Mouse (Mus musculus): Measurements from ENCODE around the gene Bcl2l14. TPM values are rescaled to one million over a fixed set of nuclear protein-coding genes. Genes with fewer than 3 reads are reported as not detected.

Bcl2l14 gene
- polyA plus RNA-seq, 1 experiment from 2014 or later: 0.34 TPM

GRCm38 (mm10) chr6:134377856-134378255 is 18.3 kb upstream of the Bcl2l14 start:
- Histone ChIP-seq H3K27me3 (no peaks in the 10 kb centered on the region), H3K4me1 (no peaks in the 10 kb centered on the region), H3K27ac (no peak overlapping the region), H3K4me3 (replicated peaks) (no peak overlapping the region), H3K4me2 (no peak overlapping the region), H3K9me3 (no peaks in the 10 kb centered on the region), H3K9ac (no peak overlapping the region), H3K36me3 (replicated peaks) (no peaks in the 10 kb centered on the region)
- ATAC-seq (ENCODE audit: low FRiP score): no peak
- 78% methylated on average over 3 of the region's 3 CpGs for WGBS

DNA sequence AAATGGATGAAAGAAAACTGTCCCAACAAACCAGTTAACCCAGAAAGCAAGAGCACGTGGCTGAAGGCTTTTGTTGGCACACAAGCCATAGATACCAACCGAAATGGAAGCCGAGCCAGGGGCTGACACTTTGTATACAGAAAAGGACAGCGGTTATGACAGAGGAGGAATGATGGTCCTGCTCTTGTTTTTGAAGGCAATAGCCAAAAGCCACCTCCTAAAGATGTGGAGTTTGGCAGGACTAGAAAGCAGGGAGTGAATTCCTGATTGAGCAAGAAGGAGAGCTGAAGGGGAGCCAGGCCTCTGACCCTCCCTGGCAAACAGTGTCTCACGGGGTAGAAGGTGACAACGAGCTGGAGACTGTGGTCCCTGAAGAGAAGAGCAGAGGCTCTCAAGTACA is 14.7 kb upstream of the Bcl2l14 start:
- Histone ChIP-seq H3K27me3 (no peaks in the 10 kb centered on the region), H3K4me3 (replicated peaks) (no peak overlapping the region), H3K9ac (no peak overlapping the region), H3K27ac (no peak overlapping the region), H3K4me2 (no peak overlapping the region), H3K36me3 (replicated peaks) (no peaks in the 10 kb centered on the region), H3K9me3 (no peaks in the 10 kb centered on the region), H3K4me1 (no peaks in the 10 kb centered on the region)
- 84% methylated on average over 6 of the region's 6 CpGs for WGBS
- no peak for ATAC-seq (ENCODE audit: low FRiP score)

DNA sequence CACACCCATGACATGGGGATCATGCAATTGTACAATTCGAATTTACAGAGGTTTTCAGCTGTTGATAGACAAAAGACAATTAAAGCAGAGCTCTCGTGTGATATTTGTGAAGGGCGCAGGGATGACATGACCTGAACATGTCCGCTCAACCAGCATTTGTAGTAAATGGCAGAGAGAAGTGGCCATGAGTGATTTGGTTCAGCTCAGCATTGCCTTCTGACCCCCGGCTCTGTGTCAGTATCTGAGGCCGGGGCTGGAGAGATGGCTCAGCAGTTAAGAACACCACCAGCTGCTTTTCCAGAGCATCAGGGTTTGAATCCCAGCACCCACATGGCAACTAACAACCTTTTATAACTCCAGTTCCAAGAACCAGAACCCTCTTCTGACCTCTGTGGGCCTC is 10.2 kb upstream of the Bcl2l14 start:
- Histone ChIP-seq H3K9me3 (no peaks in the 10 kb centered on the region), H3K9ac (no peak overlapping the region), H3K4me2 (no peak overlapping the region), H3K36me3 (replicated peaks) (no peaks in the 10 kb centered on the region), H3K27ac (no peak overlapping the region), H3K4me1 (no peaks in the 10 kb centered on the region), H3K4me3 (replicated peaks) (no peak overlapping the region), H3K27me3 (no peaks in the 10 kb centered on the region)
- ATAC-seq (ENCODE audit: low FRiP score): no peak
- 90% methylated on average over 6 of the region's 6 CpGs for WGBS

- H3K9ac ChIP-seq: no peak overlapping the region
- no peaks in the 10 kb centered on the region for H3K27me3 ChIP-seq
- H3K4me1 ChIP-seq: no peaks in the 10 kb centered on the region
- H3K4me3 ChIP-seq (replicated peaks): no peak overlapping the region
- H3K4me2 ChIP-seq: no peak overlapping the region
- no peaks in the 10 kb centered on the region for H3K36me3 ChIP-seq (replicated peaks)
- no peaks in the 10 kb centered on the region for H3K9me3 ChIP-seq
- ATAC-seq (ENCODE audit: low FRiP score): no peak
- H3K27ac ChIP-seq: no peak overlapping the region
- WGBS: 87% methylated on average over 10 of the region's 10 CpGs
These were observed 8.7 kb upstream of the Bcl2l14 start for GRCm38 (mm10) chr6:134387396-134387795.

GRCm38 (mm10) chr6:134388424-134389110 is 7.6 kb upstream of the Bcl2l14 start:
- H3K9ac ChIP-seq: no peak overlapping the region
- no peaks in the 10 kb centered on the region for H3K27me3 ChIP-seq
- WGBS: 84% methylated on average over 24 of the region's 24 CpGs
- no peak overlapping the region for H3K27ac ChIP-seq
- no peaks in the 10 kb centered on the region for H3K36me3 ChIP-seq (replicated peaks)
- H3K4me2 ChIP-seq: no peak overlapping the region
- ATAC-seq (ENCODE audit: low FRiP score): no peak
- H3K9me3 ChIP-seq: no peaks in the 10 kb centered on the region
- H3K4me1 ChIP-seq: no peaks in the 10 kb centered on the region
- H3K4me3 ChIP-seq (replicated peaks): no peak overlapping the region

- H3K27me3 ChIP-seq: no peaks in the 10 kb centered on the region
- H3K4me1 ChIP-seq: no peaks in the 10 kb centered on the region
- H3K9ac ChIP-seq: no peak overlapping the region
- no peak overlapping the region for H3K4me3 ChIP-seq (replicated peaks)
- WGBS: 21% methylated on average over 11 of the region's 11 CpGs
- ATAC-seq (ENCODE audit: low FRiP score): peak; percentile 65; the same call in 1 of the 2 replicates
- H3K27ac ChIP-seq: no peak overlapping the region
- no peaks in the 10 kb centered on the region for H3K36me3 ChIP-seq (replicated peaks)
- no peaks in the 10 kb centered on the region for H3K9me3 ChIP-seq
- no peak overlapping the region for H3K4me2 ChIP-seq
These were observed 6.7 kb upstream of the Bcl2l14 start for GRCm38 (mm10) chr6:134389248-134389891.

DNA sequence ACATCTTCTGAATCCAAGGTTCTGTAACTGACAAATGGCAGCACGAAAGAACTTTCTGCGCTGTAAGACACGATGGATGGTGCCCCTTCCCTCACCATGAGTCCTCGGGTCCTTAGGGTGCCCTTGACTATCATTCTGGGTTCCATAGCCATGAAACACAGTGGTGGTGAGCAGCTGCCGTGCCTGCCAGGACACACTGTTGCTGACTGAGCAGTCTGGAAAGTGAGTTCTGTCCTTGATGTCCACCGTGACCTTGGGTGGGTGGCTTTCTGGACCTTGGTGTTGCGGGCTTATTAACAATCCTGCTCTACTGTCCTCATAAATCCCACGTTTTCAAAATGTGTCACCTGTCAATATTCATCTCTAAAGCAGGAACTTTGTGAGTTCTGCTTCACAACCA is 6.2 kb upstream of the Bcl2l14 start:
- Histone ChIP-seq H3K4me2 (no peak overlapping the region), H3K9me3 (no peaks in the 10 kb centered on the region), H3K4me3 (replicated peaks) (no peak overlapping the region), H3K4me1 (no peaks in the 10 kb centered on the region), H3K27ac (no peak overlapping the region), H3K27me3 (no peaks in the 10 kb centered on the region), H3K36me3 (replicated peaks) (no peaks in the 10 kb centered on the region), H3K9ac (no peak overlapping the region)
- ATAC-seq (ENCODE audit: low FRiP score): no peak
- WGBS: 75% methylated on average over 8 of the region's 8 CpGs

GRCm38 (mm10) chr6:134390837-134391236 is 5.3 kb upstream of the Bcl2l14 start:
- Histone ChIP-seq H3K9me3 (no peaks in the 10 kb centered on the region), H3K4me2 (no peak overlapping the region), H3K4me1 (no peaks in the 10 kb centered on the region), H3K27me3 (no peaks in the 10 kb centered on the region), H3K9ac (no peak overlapping the region), H3K4me3 (replicated peaks) (no peak overlapping the region), H3K36me3 (replicated peaks) (no peaks in the 10 kb centered on the region), H3K27ac (no peak overlapping the region)
- no peak for ATAC-seq (ENCODE audit: low FRiP score)
- 89% methylated on average over 2 of the region's 2 CpGs for WGBS

DNA sequence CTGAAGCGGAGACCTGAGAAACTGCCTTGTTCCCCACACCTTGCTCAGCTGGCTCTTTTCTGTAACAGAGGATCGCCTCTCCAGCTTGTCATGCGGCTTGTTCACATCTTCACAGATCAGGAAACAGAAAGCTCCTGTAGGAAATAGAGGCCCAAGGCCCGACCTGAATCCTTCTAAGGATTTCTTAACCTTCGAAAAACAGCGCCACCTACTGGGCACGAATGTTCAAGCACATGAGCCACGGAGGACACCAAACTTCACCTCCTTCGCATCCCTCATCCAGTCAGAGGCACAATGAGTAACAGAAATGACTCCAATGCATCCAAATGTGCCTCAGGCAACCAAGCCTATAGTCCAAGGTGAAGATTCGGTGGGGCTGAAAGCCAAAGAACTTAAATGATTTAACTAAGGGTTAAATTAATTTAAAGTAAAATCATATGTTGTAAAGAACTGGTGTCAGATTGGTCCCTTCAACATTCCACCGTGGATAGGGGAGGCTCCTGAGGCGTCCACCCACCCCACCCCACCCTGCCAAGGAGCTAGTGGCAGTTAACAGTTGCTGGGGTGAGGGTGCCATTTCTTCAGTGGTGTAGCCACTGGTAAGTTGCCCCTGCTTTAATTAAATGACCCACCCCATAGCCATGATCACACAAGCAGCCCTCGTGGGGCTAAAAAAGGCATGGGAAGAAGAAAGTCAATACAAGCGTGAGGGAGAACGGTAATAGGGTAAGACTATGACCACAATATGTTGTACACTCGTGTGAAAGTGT is 7.0 kb downstream of the Bcl2l14 start:
- Histone ChIP-seq H3K4me2 (no peak overlapping the region), H3K9me3 (no peaks in the 10 kb centered on the region), H3K4me3 (replicated peaks) (no peak overlapping the region), H3K36me3 (replicated peaks) (no peaks in the 10 kb centered on the region), H3K4me1 (no peaks in the 10 kb centered on the region), H3K27ac (no peak overlapping the region), H3K27me3 (no peaks in the 10 kb centered on the region), H3K9ac (no peak overlapping the region)
- 42% methylated on average over 16 of the region's 16 CpGs for WGBS
- 0 out of 2 replicates have a peak, but pooled peaks have one; percentile 33 for ATAC-seq (ENCODE audit: low FRiP score)

GRCm38 (mm10) chr6:134403684-134404070 is 7.6 kb downstream of the Bcl2l14 start:
- Histone ChIP-seq H3K4me3 (replicated peaks) (no peak overlapping the region), H3K9ac (no peak overlapping the region), H3K9me3 (no peaks in the 10 kb centered on the region), H3K4me1 (no peaks in the 10 kb centered on the region), H3K4me2 (no peak overlapping the region), H3K27me3 (no peaks in the 10 kb centered on the region), H3K27ac (no peak overlapping the region), H3K36me3 (replicated peaks) (no peaks in the 10 kb centered on the region)
- ATAC-seq (ENCODE audit: low FRiP score): no peak
- 88% methylated on average over 9 of the region's 9 CpGs for WGBS

GRCm38 (mm10) chr6:134407226-134407625 is 11.1 kb downstream of the Bcl2l14 start:
- Histone ChIP-seq H3K27me3 (no peaks in the 10 kb centered on the region), H3K4me3 (replicated peaks) (no peak overlapping the region)
- 70% methylated on average over 5 of the region's 5 CpGs for WGBS

DNA sequence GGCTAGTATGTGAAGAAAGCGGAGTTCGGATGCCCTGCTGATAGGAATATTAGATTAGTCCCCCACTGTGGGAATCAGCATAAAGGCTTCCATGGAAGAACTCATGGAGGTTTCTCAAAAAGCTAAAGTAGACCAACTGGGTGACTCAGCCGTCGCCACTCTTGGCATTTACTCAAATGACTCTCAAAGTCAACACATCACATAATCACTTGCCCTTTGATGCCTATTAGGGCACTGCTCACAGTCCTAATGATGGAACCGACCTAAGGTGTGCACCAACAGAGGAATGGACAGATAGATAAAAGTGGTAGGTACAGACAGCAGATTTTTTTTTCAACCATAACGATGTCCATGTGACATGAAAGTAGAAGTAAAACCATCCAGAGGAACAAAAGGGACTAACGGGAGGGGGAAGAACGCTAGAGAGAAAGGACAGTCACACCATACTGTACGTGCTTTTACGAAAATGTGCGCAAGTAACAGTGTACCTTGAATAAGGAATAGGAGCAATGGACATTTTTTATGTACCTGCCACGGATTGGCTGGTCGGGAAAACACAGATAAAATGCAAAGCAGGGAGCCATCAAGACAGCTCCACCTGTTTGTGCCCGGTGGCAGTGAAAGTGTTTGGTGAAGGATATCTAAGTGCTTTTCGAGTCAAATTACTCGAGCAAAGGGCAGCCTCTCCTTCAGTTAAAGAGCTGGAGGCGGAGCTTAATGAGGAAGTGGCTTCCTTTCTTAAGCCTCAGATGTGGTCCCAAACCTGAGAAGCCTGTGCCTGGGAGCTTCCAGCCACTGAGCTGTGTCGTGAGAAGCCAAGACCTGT is 17.8 kb downstream of the Bcl2l14 start:
- Histone ChIP-seq H3K36me3 (replicated peaks) (no peaks in the 10 kb centered on the region), H3K4me2 (no peak overlapping the region), H3K4me3 (replicated peaks) (no peak overlapping the region), H3K9ac (no peak overlapping the region), H3K27me3 (no peaks in the 10 kb centered on the region), H3K27ac (no peak overlapping the region), H3K4me1 (no peaks in the 10 kb centered on the region), H3K9me3 (no peaks in the 10 kb centered on the region)
- 61% methylated on average over 18 of the region's 18 CpGs for WGBS
- ATAC-seq (ENCODE audit: low FRiP score): no peak

More at GRCm38 (mm10) chr6:134407226-134407625, 11.1 kb downstream of the Bcl2l14 start:
- no peak for ATAC-seq (ENCODE audit: low FRiP score)
- H3K4me1 ChIP-seq: no peaks in the 10 kb centered on the region
- no peaks in the 10 kb centered on the region for H3K9me3 ChIP-seq
- H3K36me3 ChIP-seq (replicated peaks): no peaks in the 10 kb centered on the region
- no peak overlapping the region for H3K9ac ChIP-seq
- no peak overlapping the region for H3K4me2 ChIP-seq
- no peak overlapping the region for H3K27ac ChIP-seq
